Mouse (Mus musculus): Measurements from ENCODE around the gene Fbxo17.

The Fbxo17 gene

DNA sequence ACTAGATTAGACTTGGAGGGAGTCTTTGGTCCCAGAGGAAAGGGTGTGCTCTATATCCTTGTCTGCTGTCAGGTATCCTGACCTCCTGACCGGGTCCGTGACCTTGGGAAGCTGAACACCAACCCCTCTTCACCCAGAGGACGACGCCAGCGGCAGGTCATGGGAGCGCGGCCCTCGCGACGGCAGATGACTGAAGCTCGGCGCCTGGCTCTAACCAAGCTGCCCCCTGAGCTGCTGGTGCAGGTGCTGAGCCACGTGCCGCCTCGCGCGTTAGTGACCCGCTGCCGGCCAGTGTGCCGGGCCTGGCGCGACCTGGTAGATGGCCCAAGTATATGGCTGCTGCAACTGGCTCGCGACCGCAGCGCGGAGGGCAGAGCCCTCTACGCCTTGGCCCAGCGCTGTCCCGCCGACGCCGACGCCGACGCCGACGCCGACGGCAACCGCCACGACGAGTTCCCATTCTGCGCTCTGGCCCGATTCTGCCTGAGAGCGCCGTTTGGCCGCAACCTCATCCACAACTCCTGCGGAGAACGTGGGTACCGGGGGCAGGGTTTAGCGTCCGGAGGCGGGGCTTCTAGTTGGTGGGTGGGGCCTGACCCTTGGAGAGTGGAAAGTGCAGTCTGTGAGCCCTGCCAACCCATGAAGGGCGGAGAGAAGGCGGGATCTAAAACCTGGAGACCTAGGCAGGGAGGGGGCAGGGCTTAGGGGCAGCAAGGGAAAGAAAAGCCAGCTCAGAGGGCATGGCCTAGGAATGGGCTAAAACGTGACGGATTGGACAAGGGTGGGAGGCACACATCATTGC, 15.9 kb downstream of the Fbxo17 start:
- Histone ChIP-seq H3K36me3 (ENCODE audit: control insufficient read depth, insufficient read depth, low read length, poor library complexity, severe bottlenecking) (no peaks in the 10 kb centered on the region; the same call in 1 of the 2 replicates), H3K27me3 (ENCODE audit: control insufficient read depth, insufficient read depth, low read length, poor library complexity, severe bottlenecking) (no peaks in the 10 kb centered on the region)
- peak; percentile 78 for DNase-seq (ENCODE audit: low read depth, low spot score)

GRCm38 (mm10) chr7:28733211-28733610, 16.6 kb downstream of the Fbxo17 start:
- Histone ChIP-seq H3K27me3 (ENCODE audit: control insufficient read depth, insufficient read depth, low read length, poor library complexity, severe bottlenecking) (no peaks in the 10 kb centered on the region), H3K36me3 (ENCODE audit: control insufficient read depth, insufficient read depth, low read length, poor library complexity, severe bottlenecking) (no peaks in the 10 kb centered on the region; the same call in 1 of the 2 replicates)
- no peak for DNase-seq (ENCODE audit: low read depth, low spot score)

- no peaks in the 10 kb centered on the region for H3K27me3 ChIP-seq (ENCODE audit: control insufficient read depth, insufficient read depth, low read length, poor library complexity, severe bottlenecking)
- DNase-seq (ENCODE audit: low read depth, low spot score) = no peak
- H3K36me3 ChIP-seq (ENCODE audit: control insufficient read depth, insufficient read depth, low read length, poor library complexity, severe bottlenecking) = no peaks in the 10 kb centered on the region; the same call in 1 of the 2 replicates
Observed at GRCm38 (mm10) chr7:28735701-28736100, 19.1 kb downstream of the Fbxo17 start.

DNA sequence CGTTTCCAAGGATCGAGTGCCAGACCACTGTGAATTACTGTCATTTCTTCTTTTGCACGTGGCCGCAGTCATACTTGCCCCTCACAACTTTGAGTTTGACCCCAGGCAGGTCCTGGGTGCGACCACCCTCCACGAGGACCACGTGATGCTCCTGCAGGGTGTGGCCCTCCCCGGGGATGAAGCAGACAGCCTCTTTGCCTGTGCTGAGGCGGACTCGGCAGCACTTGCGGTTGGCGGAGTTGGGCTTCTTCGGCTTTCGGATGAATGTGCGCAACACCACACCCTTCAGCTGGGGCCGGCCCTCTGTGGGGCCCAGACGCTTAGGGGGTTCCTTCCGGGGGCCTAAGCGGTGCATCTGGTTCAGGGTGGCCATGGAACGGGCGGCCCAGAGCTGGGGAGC, 23.2 kb downstream of the Fbxo17 start:
- no peaks in the 10 kb centered on the region; the same call in 1 of the 2 replicates for H3K36me3 ChIP-seq (ENCODE audit: control insufficient read depth, insufficient read depth, low read length, poor library complexity, severe bottlenecking)
- DNase-seq (ENCODE audit: low read depth, low spot score) = no peak
- H3K27me3 ChIP-seq (ENCODE audit: control insufficient read depth, insufficient read depth, low read length, poor library complexity, severe bottlenecking) = no peaks in the 10 kb centered on the region

DNA sequence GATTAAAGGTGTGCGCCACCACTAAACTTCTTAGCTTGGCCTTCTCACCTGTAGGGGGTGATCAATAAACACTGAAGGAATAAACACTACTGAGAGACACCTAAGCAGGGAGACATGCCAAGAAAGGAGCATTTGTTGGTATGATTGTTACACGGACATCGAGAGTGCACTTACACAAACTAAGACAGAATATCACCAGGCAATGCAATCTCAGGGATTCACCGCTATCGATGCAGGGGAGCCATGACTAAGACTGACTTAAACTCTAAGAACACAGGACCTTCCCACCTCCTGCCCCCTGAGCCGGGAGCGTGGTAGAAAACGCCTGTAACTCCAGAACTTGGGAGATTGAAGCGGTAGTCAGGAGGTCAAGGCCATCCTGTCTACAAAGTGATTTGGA, 24.3 kb downstream of the Fbxo17 start:
- no peak for DNase-seq (ENCODE audit: low read depth, low spot score)
- Histone ChIP-seq H3K27me3 (ENCODE audit: control insufficient read depth, insufficient read depth, low read length, poor library complexity, severe bottlenecking) (no peaks in the 10 kb centered on the region), H3K36me3 (ENCODE audit: control insufficient read depth, insufficient read depth, low read length, poor library complexity, severe bottlenecking) (no peaks in the 10 kb centered on the region; the same call in 1 of the 2 replicates)

- H3K27me3 ChIP-seq (ENCODE audit: control insufficient read depth, insufficient read depth, low read length, poor library complexity, severe bottlenecking) = no peaks in the 10 kb centered on the region
- no peak for DNase-seq (ENCODE audit: low read depth, low spot score)
- no peaks in the 10 kb centered on the region; the same call in 1 of the 2 replicates for H3K36me3 ChIP-seq (ENCODE audit: control insufficient read depth, insufficient read depth, low read length, poor library complexity, severe bottlenecking)
Observed at GRCm38 (mm10) chr7:28741368-28741708, 24.7 kb downstream of the Fbxo17 start.

DNA sequence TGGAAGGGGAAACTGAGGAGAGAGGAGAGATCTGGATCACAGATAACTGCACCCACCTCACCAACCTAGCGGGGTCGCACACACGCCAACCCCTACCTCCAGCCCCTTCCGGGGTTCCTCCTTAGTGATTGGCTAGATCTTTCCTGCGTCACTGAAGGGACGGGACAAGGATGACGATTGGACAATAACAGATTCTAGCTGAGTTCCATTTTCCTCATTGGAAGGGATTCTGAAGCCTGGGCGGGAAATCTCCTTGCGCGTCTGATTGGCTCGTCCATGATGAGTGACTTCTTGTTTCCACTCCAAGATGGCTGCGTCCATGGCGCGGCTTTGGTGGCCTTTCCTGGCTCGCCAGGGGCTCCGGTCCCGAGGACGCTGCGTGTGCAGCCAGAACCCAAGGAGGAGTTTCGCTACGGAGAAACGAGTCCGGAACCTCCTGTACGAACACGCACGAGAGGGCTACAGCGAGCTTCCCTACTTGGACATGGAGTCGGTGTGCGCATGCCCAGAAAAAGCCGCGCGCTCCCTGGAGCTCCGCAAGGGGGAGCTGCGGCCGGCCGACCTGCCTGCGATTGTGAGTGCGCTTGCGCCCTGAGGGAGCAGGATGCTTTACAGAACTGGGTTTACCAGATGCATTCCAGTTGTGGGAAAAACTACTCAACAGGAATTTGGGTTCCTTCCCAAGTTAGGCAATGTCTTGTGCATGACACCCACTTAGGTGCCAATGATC, 25.3 kb downstream of the Fbxo17 start, which contains the start of the genes Mrps12 and Sars2:
Mrps12 (minus strand) TSS at position 112 of the 730 bp plus-strand sequence.
Sars2 (plus strand) TSS at position 284 of the 730 bp plus-strand sequence.
- DNase-seq (ENCODE audit: low read depth, low spot score) = peak; percentile 97
- H3K27me3 ChIP-seq (ENCODE audit: control insufficient read depth, insufficient read depth, low read length, poor library complexity, severe bottlenecking) = no peaks in the 10 kb centered on the region
- H3K36me3 ChIP-seq (ENCODE audit: control insufficient read depth, insufficient read depth, low read length, poor library complexity, severe bottlenecking) = peaks cover 1% of the 10 kb centered on the region

- H3K27me3 ChIP-seq (ENCODE audit: control insufficient read depth, insufficient read depth, low read length, poor library complexity, severe bottlenecking) = no peaks in the 10 kb centered on the region
- peaks cover 3% of the 10 kb centered on the region; the same call in 1 of the 2 replicates for H3K36me3 ChIP-seq (ENCODE audit: control insufficient read depth, insufficient read depth, low read length, poor library complexity, severe bottlenecking)
- DNase-seq (ENCODE audit: low read depth, low spot score) = no peak
Observed at GRCm38 (mm10) chr7:28749935-28750334, 33.3 kb downstream of the Fbxo17 start.

DNA sequence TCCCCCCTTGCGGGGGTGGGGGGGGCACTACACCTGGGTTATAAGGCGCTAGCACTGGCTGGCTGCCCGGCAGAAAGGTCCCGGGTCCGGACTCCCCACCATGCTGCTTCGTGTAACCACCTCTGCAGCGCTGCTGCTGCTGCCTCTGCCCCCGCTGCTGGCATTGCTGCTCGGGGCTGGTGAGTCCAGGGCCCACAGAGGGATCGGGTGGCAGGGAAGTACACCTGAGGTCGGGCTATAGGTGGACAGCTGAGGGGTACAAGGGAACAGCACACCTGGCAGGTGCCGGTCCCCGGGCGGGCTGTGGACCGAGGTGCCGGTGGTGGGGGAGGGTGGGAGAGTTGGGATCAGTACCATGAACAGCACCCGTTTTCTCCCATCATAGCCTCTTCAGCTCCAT, 39.5 kb downstream of the Fbxo17 start, which contains the start of gene Ccer2:
Ccer2 (plus strand) TSS at position 96 of the 400 bp plus-strand sequence.
- Histone ChIP-seq H3K27me3 (ENCODE audit: control insufficient read depth, insufficient read depth, low read length, poor library complexity, severe bottlenecking) (no peaks in the 10 kb centered on the region), H3K36me3 (ENCODE audit: control insufficient read depth, insufficient read depth, low read length, poor library complexity, severe bottlenecking) (peaks cover 3% of the 10 kb centered on the region)
- DNase-seq (ENCODE audit: low read depth, low spot score) = no peak

- no peak for DNase-seq (ENCODE audit: low read depth, low spot score)
- no peaks in the 10 kb centered on the region for H3K27me3 ChIP-seq (ENCODE audit: control insufficient read depth, insufficient read depth, low read length, poor library complexity, severe bottlenecking)
- H3K36me3 ChIP-seq (ENCODE audit: control insufficient read depth, insufficient read depth, low read length, poor library complexity, severe bottlenecking) = peaks cover 3% of the 10 kb centered on the region
Observed at GRCm38 (mm10) chr7:28758623-28759022, 42.0 kb downstream of the Fbxo17 start.

- DNase-seq (ENCODE audit: low read depth, low spot score) = no peak
- H3K27me3 ChIP-seq (ENCODE audit: control insufficient read depth, insufficient read depth, low read length, poor library complexity, severe bottlenecking) = no peaks in the 10 kb centered on the region
- H3K36me3 ChIP-seq (ENCODE audit: control insufficient read depth, insufficient read depth, low read length, poor library complexity, severe bottlenecking) = peaks cover 3% of the 10 kb centered on the region
Observed at GRCm38 (mm10) chr7:28761907-28762306, 45.3 kb downstream of the Fbxo17 start.

GRCm38 (mm10) chr7:28765211-28765610, 48.6 kb downstream of the Fbxo17 start:
- peaks cover 3% of the 10 kb centered on the region for H3K36me3 ChIP-seq (ENCODE audit: control insufficient read depth, insufficient read depth, low read length, poor library complexity, severe bottlenecking)
- no peak for DNase-seq (ENCODE audit: low read depth, low spot score)
- no peaks in the 10 kb centered on the region for H3K27me3 ChIP-seq (ENCODE audit: control insufficient read depth, insufficient read depth, low read length, poor library complexity, severe bottlenecking)

- H3K27me3 ChIP-seq (ENCODE audit: control insufficient read depth, insufficient read depth, low read length, poor library complexity, severe bottlenecking) = no peaks in the 10 kb centered on the region; the same call in 1 of the 2 replicates
- peak; percentile 98 for DNase-seq (ENCODE audit: low read depth, low spot score)
- H3K36me3 ChIP-seq (ENCODE audit: control insufficient read depth, insufficient read depth, low read length, poor library complexity, severe bottlenecking) = no peaks in the 10 kb centered on the region; the same call in 1 of the 2 replicates
Observed at GRCm38 (mm10) chr7:28766173-28766879, 49.7 kb downstream of the Fbxo17 start, which contains the start of gene Sirt2. TSS of gene Sirt2 (plus strand) at chr7:28766735.

DNA sequence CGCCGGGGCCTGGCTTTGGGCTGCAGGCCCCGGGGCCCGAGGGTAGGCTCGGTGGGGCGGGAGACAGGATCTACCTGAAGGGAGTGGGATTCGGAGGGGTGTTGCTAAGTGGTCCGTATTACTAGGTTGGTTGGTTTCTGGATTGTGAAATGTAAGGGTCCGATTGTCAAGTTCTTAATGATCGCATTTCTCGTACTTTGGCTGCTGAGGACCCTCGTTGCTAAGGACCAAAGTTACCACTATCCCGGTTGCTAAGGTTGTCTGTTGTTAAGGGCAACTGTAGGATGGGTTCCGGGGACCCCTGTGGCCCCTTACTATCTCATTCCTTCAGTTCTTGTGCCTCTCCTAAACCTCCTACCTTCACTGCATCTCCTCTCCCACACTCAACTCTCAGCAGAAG, 50.3 kb downstream of the Fbxo17 start:
- Histone ChIP-seq H3K27me3 (ENCODE audit: control insufficient read depth, insufficient read depth, low read length, poor library complexity, severe bottlenecking) (no peaks in the 10 kb centered on the region; the same call in 1 of the 2 replicates), H3K36me3 (ENCODE audit: control insufficient read depth, insufficient read depth, low read length, poor library complexity, severe bottlenecking) (no peaks in the 10 kb centered on the region; the same call in 1 of the 2 replicates)
- DNase-seq (ENCODE audit: low read depth, low spot score) = no peak

Measured in splenic B cell, adult 2 months (primary cell).